Mouse (Mus musculus): ENCODE results near the gene Wnt9a. TPM values are rescaled to one million over a fixed set of nuclear protein-coding genes. Genes with fewer than 3 reads are reported as not detected.
"Not testable (repeated sequence)": the region's sequence is repeated elsewhere in the genome, so short reads cannot be mapped to it uniquely, and the experiment has no call there.

Gene Wnt9a
- polyA plus RNA-seq, 2 experiments = 0.04 to 0.12 TPM

GRCm38 (mm10) chr11:59289706-59290105 lies 17.0 kb upstream of the Wnt9a start:
- Histone ChIP-seq H3K4me2 (ENCODE audit: low read depth) (no peak overlapping the region), H3K9me3 (ENCODE audit: control insufficient read depth, low read length) (no peaks in the 10 kb centered on the region), H3K4me3 (ENCODE audit: insufficient read depth in 1 of 2, low read depth in 2 of 2, low read length in 2 of 2) (no peak overlapping the region), H3K36me3 (replicated peaks; ENCODE audit: control insufficient read depth, insufficient read depth, low read depth) (no peaks in the 10 kb centered on the region), H3K27me3 (ENCODE audit: control insufficient read depth, insufficient read depth, low read length) (peaks cover 83% of the 10 kb centered on the region), H3K4me1 (replicated peaks; ENCODE audit: control insufficient read depth in 2 of 2, insufficient read depth in 2 of 2, low read length in 1 of 2) (no peaks in the 10 kb centered on the region), H3K27ac (no peak overlapping the region), H3K9ac (replicated peaks) (no peak overlapping the region)
- TF ChIP-seq EP300 (IDR thresholded peaks at IDR 0.05; ENCODE audit: low read depth) = no peak
- no peak for TF ChIP-seq CTCF (IDR thresholded peaks at IDR 0.05; ENCODE audit: low read depth)
- ATAC-seq (ENCODE audit: insufficient read depth) (no peak), DNase-seq (ENCODE audit: low read depth in 3 of 3, low spot score in 3 of 3) (no peak)
- 1% methylated on average over 25 of the region's 25 CpGs for WGBS (ENCODE audit: insufficient replicate concordance)

GRCm38 (mm10) chr11:59290702-59291303 lies 15.9 kb upstream of the Wnt9a start, which contains the start of gene Wnt3a:
Wnt3a (minus strand) TSS chr11:59290752.
- peaks cover 78% of the 10 kb centered on the region for H3K27me3 ChIP-seq (ENCODE audit: control insufficient read depth, insufficient read depth, low read length)
- no peak within 1 kb of the TSS for H3K4me3 ChIP-seq (ENCODE audit: insufficient read depth in 1 of 2, low read depth in 2 of 2, low read length in 2 of 2)
- 3% methylated on average over 42 of the region's 60 CpGs for WGBS (ENCODE audit: insufficient replicate concordance)
- no peaks in the 10 kb centered on the region for H3K4me1 ChIP-seq (replicated peaks; ENCODE audit: control insufficient read depth in 2 of 2, insufficient read depth in 2 of 2, low read length in 1 of 2)
- ATAC-seq (ENCODE audit: insufficient read depth) = no peak
- DNase-seq (ENCODE audit: low read depth in 3 of 3, low spot score in 3 of 3) = no peak
- TF ChIP-seq EP300 (IDR thresholded peaks at IDR 0.05; ENCODE audit: low read depth) (no peak), CTCF (IDR thresholded peaks at IDR 0.05; ENCODE audit: low read depth) (no peak)
- H3K9me3 ChIP-seq (ENCODE audit: control insufficient read depth, low read length) = no peaks in the 10 kb centered on the region
- H3K4me2 ChIP-seq (ENCODE audit: low read depth) = no peak within 1 kb of the TSS
- no peaks in the 10 kb centered on the region for H3K36me3 ChIP-seq (replicated peaks; ENCODE audit: control insufficient read depth, insufficient read depth, low read depth)
- H3K9ac ChIP-seq (replicated peaks) = no peak within 1 kb of the TSS
- no peak within 1 kb of the TSS for H3K27ac ChIP-seq

- H3K9ac ChIP-seq (replicated peaks) = no peak overlapping the region
- H3K27me3 ChIP-seq (ENCODE audit: control insufficient read depth, insufficient read depth, low read length) = peaks cover 71% of the 10 kb centered on the region
- H3K9me3 ChIP-seq (ENCODE audit: control insufficient read depth, low read length) = no peaks in the 10 kb centered on the region
- H3K4me1 ChIP-seq (replicated peaks; ENCODE audit: control insufficient read depth in 2 of 2, insufficient read depth in 2 of 2, low read length in 1 of 2) = no peaks in the 10 kb centered on the region
- TF ChIP-seq CTCF (IDR thresholded peaks at IDR 0.05; ENCODE audit: low read depth) (peak; percentile 96), EP300 (IDR thresholded peaks at IDR 0.05; ENCODE audit: low read depth) (no peak)
- WGBS (ENCODE audit: insufficient replicate concordance) = 16% methylated on average over 7 of the region's 7 CpGs
- DNase-seq (ENCODE audit: low read depth in 3 of 3, low spot score in 3 of 3) = peak; percentile 33 to 52 (median 36)
- no peak overlapping the region for H3K4me3 ChIP-seq (ENCODE audit: insufficient read depth in 1 of 2, low read depth in 2 of 2, low read length in 2 of 2)
- ATAC-seq (ENCODE audit: insufficient read depth) = no peak
- H3K36me3 ChIP-seq (replicated peaks; ENCODE audit: control insufficient read depth, insufficient read depth, low read depth) = no peaks in the 10 kb centered on the region
- no peak overlapping the region for H3K27ac ChIP-seq
- no peak overlapping the region for H3K4me2 ChIP-seq (ENCODE audit: low read depth)
These were observed 13.1 kb upstream of the Wnt9a start for GRCm38 (mm10) chr11:59293616-59294015.

- no peak for DNase-seq (ENCODE audit: low read depth in 3 of 3, low spot score in 3 of 3)
- peaks cover 33% of the 10 kb centered on the region for H3K27me3 ChIP-seq (ENCODE audit: control insufficient read depth, insufficient read depth, low read length)
- 14% methylated on average over 7 of the region's 7 CpGs for WGBS (ENCODE audit: insufficient replicate concordance)
These were observed 8.8 kb upstream of the Wnt9a start for GRCm38 (mm10) chr11:59297941-59298340.

GRCm38 (mm10) chr11:59300185-59300584 lies 6.5 kb upstream of the Wnt9a start:
- WGBS (ENCODE audit: insufficient replicate concordance) = 14% methylated on average over 3 of the region's 3 CpGs
- no peak overlapping the region for H3K4me2 ChIP-seq (ENCODE audit: low read depth)
- ATAC-seq (ENCODE audit: insufficient read depth) (no peak), DNase-seq (ENCODE audit: low read depth in 3 of 3, low spot score in 3 of 3) (no peak)
- H3K9me3 ChIP-seq (ENCODE audit: control insufficient read depth, low read length) = no peaks in the 10 kb centered on the region
- no peaks in the 10 kb centered on the region for H3K36me3 ChIP-seq (replicated peaks; ENCODE audit: control insufficient read depth, insufficient read depth, low read depth)
- H3K4me3 ChIP-seq (ENCODE audit: insufficient read depth in 1 of 2, low read depth in 2 of 2, low read length in 2 of 2) = no peak overlapping the region
- no peaks in the 10 kb centered on the region for H3K4me1 ChIP-seq (replicated peaks; ENCODE audit: control insufficient read depth in 2 of 2, insufficient read depth in 2 of 2, low read length in 1 of 2)
- H3K27ac ChIP-seq = no peak overlapping the region
- H3K9ac ChIP-seq (replicated peaks) = no peak overlapping the region
- peak; percentile 47 for TF ChIP-seq CTCF (IDR thresholded peaks at IDR 0.05; ENCODE audit: low read depth)
- no peak for TF ChIP-seq EP300 (IDR thresholded peaks at IDR 0.05; ENCODE audit: low read depth)
- peaks cover 42% of the 10 kb centered on the region for H3K27me3 ChIP-seq (ENCODE audit: control insufficient read depth, insufficient read depth, low read length)

More at GRCm38 (mm10) chr11:59297941-59298340, 8.8 kb upstream of the Wnt9a start:
- Histone ChIP-seq H3K9ac (replicated peaks) (no peak overlapping the region), H3K4me1 (replicated peaks; ENCODE audit: control insufficient read depth in 2 of 2, insufficient read depth in 2 of 2, low read length in 1 of 2) (no peaks in the 10 kb centered on the region), H3K4me2 (ENCODE audit: low read depth) (no peak overlapping the region), H3K36me3 (replicated peaks; ENCODE audit: control insufficient read depth, insufficient read depth, low read depth) (no peaks in the 10 kb centered on the region), H3K27ac (no peak overlapping the region), H3K9me3 (ENCODE audit: control insufficient read depth, low read length) (no peaks in the 10 kb centered on the region), H3K4me3 (ENCODE audit: insufficient read depth in 1 of 2, low read depth in 2 of 2, low read length in 2 of 2) (no peak overlapping the region)
- no peak for ATAC-seq (ENCODE audit: insufficient read depth)
- TF ChIP-seq EP300 (IDR thresholded peaks at IDR 0.05; ENCODE audit: low read depth) (no peak), CTCF (IDR thresholded peaks at IDR 0.05; ENCODE audit: low read depth) (peak; percentile 65)

- not testable (repeated sequence) for H3K27ac ChIP-seq; H3K9me3 ChIP-seq (ENCODE audit: control insufficient read depth, low read length); H3K4me1 ChIP-seq (replicated peaks; ENCODE audit: control insufficient read depth in 2 of 2, insufficient read depth in 2 of 2, low read length in 1 of 2); ATAC-seq (ENCODE audit: insufficient read depth); H3K9ac ChIP-seq (replicated peaks); H3K4me3 ChIP-seq (ENCODE audit: insufficient read depth in 1 of 2, low read depth in 2 of 2, low read length in 2 of 2); H3K4me2 ChIP-seq (ENCODE audit: low read depth); H3K36me3 ChIP-seq (replicated peaks; ENCODE audit: control insufficient read depth, insufficient read depth, low read depth); DNase-seq (ENCODE audit: low read depth in 3 of 3, low spot score in 3 of 3)
- peaks cover 51% of the 10 kb centered on the region for H3K27me3 ChIP-seq (ENCODE audit: control insufficient read depth, insufficient read depth, low read length)
- WGBS (ENCODE audit: insufficient replicate concordance) = 34% methylated on average over 2 of the region's 2 CpGs
These were observed 5.7 kb upstream of the Wnt9a start for GRCm38 (mm10) chr11:59301053-59301452.

Data from liver, embryonic 14.5 days (tissue).